Mouse (Mus musculus) splenic B cell, adult 2 months (primary cell): Measurements from ENCODE around the gene Ifit2.
"Not testable (repeated sequence)": the region's sequence is repeated elsewhere in the genome, so short reads cannot be mapped to it uniquely, and the experiment has no call there.

ENCODE experiments used
- DNase-seq: peaks from one replicate; pipeline ENCODE4 v3.0.0-alpha.2; 2011; ENCODE audit warnings: low read depth, low spot score
- H3K27me3 ChIP-seq: 2 replicates; pipeline ENCODE4 v1.6.1; 2012; ENCODE audit warnings: mild to moderate bottlenecking, low read length, moderate library complexity, mixed read lengths; ENCODE audit not compliant: control insufficient read depth, poor library complexity, insufficient read depth, severe bottlenecking
- H3K36me3 ChIP-seq: 2 replicates; pipeline ENCODE4 v1.6.1; 2012; ENCODE audit warnings: mild to moderate bottlenecking, low read length, moderate library complexity, mixed read lengths; ENCODE audit not compliant: control insufficient read depth, poor library complexity, insufficient read depth, severe bottlenecking

The Ifit2 gene

GRCm38 (mm10) chr19:34599250-34599649 lies 48.8 kb downstream of the Ifit2 start:
- H3K27me3 ChIP-seq, H3K36me3 ChIP-seq: not testable (repeated sequence)
- DNase-seq = peak; percentile 87

DNA sequence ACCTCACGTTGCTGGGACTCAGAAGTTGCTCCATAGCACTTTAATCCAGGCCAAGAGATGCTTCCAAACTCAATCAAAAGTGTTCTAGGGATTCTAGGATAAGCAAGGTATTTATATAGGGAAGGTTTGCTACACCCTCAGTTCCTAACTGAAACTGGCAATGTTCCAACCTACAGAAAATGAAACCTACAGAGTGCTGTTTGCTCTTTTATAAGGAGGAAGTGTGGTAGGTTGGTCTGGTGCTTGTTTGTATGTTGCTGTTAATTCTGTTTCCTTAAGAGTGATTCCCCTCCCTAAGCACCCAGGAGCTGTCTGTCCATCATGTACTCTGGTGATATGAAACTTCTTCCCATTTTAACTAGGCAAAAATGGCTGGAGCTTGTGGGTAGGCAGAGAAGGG lies 51.4 kb downstream of the Ifit2 start, which contains the start of gene Ifit1bl1:
TSS of gene Ifit1bl1 (minus strand) at position 69 of the 400 bp plus-strand sequence.
- peak; percentile 78 for DNase-seq
- not testable (repeated sequence) for H3K36me3 ChIP-seq, H3K27me3 ChIP-seq

DNA sequence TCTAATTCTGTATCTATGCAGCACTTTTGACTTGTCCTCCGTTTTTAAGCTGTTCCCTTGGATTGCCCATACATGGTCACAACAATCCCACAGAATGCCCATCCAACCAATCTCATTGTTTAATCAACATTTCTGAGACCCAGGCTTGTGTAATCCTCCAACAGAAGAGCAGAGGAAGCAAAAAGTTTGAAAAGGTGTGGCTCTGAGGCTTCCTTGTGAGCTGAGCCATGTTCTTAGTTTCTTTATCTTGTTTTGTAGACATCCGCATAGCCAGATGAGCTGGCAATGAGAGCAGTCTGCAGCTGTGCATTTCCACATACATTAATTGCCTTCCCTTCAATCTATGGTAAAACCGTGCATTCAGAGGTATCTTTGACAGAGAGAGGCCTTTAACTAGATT lies 55.0 kb downstream of the Ifit2 start:
- DNase-seq = no peak
- Histone ChIP-seq H3K27me3 (no peaks in the 10 kb centered on the region), H3K36me3 (no peaks in the 10 kb centered on the region)

GRCm38 (mm10) chr19:34607237-34608051 lies 57.0 kb downstream of the Ifit2 start, which contains the start of gene Ifit3b:
Gene Ifit3b, plus strand, starts transcription at chr19:34607970.
- DNase-seq = peak; percentile 31
- H3K27me3 ChIP-seq, H3K36me3 ChIP-seq: not testable (repeated sequence)

DNA sequence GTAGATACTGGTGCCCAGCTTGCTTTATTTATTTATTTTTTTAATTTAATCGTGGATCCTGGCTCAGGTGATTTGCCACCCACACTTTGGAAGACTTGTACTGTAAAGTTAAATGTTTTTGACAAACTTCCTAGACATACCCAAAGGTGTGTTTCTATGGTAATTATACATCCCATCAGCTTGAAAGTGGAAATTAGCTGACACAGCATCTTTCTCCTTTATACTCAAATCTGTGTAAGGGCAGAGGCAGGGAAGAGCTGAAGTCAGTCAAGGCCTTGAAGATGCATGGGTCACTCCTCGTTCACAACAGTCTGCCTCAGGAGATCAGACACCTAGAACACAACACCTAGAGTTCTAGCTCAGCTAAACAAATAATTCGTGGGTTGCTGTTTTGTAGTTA lies 59.6 kb downstream of the Ifit2 start:
- not testable (repeated sequence) for DNase-seq, H3K27me3 ChIP-seq, H3K36me3 ChIP-seq

- H3K36me3 ChIP-seq, DNase-seq, H3K27me3 ChIP-seq: not testable (repeated sequence)
These were observed 61.9 kb downstream of the Ifit2 start for GRCm38 (mm10) chr19:34612243-34613001.

DNA sequence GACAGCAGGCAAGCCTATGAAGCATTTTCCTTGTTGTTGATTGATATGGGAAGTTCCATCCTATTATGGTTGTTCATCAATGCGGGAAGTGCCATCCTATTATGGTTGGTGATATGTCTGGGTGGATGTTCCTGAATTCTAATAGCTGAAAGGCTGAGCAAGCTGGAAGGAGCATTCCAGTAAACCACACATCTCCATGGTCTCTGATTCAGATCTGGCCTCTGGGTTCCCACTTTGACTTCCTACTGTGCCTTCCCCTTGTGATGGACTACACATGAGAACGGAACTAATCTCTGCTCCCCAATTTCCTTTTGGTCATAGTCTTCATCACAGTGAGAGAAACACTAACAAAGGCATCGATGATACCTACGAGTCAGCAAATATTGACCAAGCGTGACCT lies 70.4 kb downstream of the Ifit2 start:
- Histone ChIP-seq H3K27me3 (no peaks in the 10 kb centered on the region), H3K36me3 (no peaks in the 10 kb centered on the region)
- no peak for DNase-seq

- Histone ChIP-seq H3K36me3 (no peaks in the 10 kb centered on the region), H3K27me3 (no peaks in the 10 kb centered on the region)
- DNase-seq = no peak
These were observed 73.3 kb downstream of the Ifit2 start for GRCm38 (mm10) chr19:34623781-34624180.

DNA sequence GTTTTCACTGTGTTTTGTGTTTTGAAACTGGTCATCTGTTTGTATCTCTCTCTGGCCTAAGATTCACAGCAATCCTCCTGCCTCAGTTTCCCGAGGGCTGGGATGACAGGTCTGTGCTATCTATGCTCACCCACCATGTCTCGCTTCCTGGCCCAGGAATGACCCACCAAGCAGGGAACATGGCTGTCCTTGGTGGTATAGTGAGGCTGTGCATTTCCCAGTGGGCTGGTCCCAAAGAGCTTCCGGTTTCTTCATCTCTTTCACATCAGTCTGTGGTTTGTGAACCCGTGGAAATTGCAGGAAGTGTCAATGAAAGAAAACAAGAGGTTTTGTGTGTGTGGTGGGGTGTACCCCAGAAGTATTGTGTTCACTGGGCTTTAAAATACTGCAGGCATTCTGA lies 74.2 kb downstream of the Ifit2 start:
- no peaks in the 10 kb centered on the region for H3K27me3 ChIP-seq
- no peaks in the 10 kb centered on the region for H3K36me3 ChIP-seq
- no peak for DNase-seq
